Mouse (Mus musculus) heart, adult 8-10 months (tissue): ENCODE results near the gene Tsc22d2. TPM values are rescaled to one million over a fixed set of nuclear protein-coding genes. Genes with fewer than 3 reads are reported as not detected.
"Not testable (repeated sequence)": the region's sequence is repeated elsewhere in the genome, so short reads cannot be mapped to it uniquely, and the experiment has no call there.

Experiments used
- DNase-seq: peaks from one replicate; pipeline ENCODE4 v3.0.0; 2022; ENCODE audit warnings: low spot score
- total RNA-seq, 4 experiments: library from RNA; stranded (reverse); gene quantifications; 2 replicates each; pipeline ENCODE4 v1.2.4; 2022

Tsc22d2 gene
- total RNA-seq, 4 experiments from 2014 or later, result 18.5 to 26.6 (median 22.1) TPM

DNA sequence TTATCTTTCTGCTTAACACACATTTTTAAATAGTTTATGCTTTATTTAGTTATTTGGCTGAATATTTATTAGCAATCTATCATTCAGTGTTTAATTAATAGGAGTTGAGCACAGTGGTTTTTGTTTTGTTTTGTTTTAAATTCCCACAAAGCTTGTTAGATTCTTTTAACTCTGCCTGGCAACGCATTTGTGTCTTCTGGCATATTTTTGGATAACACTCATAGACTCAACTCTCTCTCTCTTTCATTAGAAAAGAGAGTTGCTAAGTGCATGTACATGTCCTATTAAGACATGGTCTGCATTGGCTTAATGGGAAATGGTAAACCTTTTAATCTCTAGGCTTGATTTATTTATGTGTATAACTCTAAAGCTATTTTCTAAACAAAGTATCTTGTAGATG, 14.3 kb downstream of the Tsc22d2 start:
- DNase-seq, result no peak

DNA sequence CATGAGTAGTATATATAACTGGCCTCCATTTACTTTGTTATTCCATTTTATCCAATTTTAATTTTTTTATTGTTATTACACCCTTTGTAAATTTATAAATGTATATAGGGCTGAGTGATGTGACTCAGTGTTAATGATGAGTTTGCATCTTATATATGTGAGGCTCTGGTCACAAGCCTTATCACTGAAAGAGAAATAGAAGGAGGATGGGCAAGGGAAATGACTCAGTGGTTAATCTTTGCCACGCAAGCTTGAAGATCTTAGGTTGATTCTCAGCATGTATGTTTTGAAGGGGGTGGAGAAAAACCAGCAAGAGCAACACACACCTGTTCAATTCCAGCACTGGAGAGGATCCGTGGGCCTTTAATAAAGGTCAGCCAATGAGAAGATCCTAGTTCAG, 19.9 kb downstream of the Tsc22d2 start:
- DNase-seq, result no peak

DNA sequence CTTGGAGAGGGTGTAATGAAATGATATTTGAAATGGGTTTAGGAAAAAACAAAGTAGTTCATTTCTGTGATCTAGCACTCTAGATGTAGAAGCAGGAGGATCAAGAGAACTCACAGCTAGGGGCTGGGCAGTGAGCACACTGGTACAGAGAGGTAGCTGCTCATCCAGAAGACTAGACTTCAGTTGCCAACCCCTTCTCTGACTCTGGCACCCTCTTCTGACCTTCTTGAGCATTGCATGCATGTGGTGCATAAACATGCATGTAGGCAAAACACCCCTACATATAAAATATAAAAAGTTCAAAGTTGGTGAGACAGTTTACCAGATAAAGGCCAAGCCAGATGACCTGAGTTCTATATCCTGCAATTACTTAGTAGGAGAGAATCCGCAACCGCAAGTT, 33.7 kb downstream of the Tsc22d2 start:
- no peak for DNase-seq

DNA sequence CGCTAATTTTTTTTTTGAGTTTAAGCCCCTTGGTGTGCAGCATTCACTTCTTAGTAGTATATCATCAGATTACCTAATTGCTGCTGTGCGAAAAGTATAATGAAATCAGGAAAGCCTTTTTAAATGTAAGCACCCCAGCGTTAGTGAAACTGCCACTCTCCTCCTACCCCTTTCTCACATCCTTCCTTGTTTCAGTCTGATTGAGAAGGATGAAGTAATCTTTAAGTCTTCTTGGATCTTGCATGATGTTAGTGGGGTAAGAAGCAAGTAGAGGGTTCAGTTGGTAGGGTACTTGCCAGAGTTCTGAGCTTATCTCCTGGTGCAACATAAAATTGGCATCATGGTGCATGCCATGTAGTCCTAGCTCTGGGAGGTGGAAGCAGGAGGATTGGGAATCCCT, 35.0 kb downstream of the Tsc22d2 start:
- no peak for DNase-seq

- no peak for DNase-seq
Observed at GRCm38 (mm10) chr3:58454414-58455205, 40.1 kb downstream of the Tsc22d2 start.

DNA sequence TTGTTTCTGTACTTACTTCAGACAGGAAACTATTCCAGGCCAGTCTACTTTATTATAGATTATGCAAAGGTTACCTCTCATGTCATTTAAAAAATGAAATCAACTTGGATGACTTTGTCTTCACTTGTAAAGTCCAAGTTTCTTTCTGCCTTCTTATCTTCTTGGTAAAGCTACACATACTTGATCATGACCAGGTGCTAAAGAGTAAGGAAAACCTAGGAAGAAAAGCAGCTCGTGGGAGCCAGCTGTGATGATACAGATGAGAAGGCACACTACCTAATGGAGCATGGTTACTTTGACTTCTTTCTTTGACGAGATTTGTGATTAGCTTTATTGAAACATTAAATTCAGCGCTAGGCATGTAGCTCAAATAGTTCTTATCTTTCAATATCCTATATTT, 40.7 kb downstream of the Tsc22d2 start:
- DNase-seq, result no peak

- peak; percentile 16 for DNase-seq
Observed at GRCm38 (mm10) chr3:58469655-58470437, 55.3 kb downstream of the Tsc22d2 start.

GRCm38 (mm10) chr3:58475298-58475697, 60.8 kb downstream of the Tsc22d2 start:
- DNase-seq, result not testable (repeated sequence)

DNA sequence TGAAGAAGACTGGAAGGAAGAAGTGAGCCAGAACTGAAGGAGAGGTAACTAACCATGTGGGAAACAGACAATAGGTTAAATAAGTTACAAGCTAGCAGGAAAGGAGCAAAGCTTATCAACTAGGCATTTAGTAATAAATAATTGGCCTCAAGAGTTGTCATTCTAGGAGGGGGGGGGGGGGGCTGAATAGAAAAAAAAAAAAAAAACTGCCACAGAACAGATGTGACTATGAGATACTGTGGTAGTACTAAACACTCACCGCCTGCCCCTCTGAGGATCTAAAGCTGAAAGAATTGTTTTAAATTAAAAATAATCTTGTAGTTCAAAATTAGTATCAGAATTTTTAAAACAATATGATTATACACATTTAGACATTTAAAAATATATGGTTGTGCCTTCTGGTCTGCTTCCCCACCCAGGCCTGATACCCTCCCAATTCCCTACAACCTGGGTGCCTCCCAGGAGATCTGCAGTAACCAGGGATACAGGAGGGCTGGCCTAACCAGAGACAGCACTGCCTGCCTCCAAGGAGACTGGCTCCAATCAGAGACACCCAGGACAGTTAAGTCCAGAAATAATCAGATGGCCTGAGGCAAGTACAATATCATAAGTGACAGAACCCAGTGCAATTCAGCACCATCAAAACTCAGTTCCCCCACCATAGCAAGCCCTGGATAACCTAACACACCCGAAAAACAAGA, 64.4 kb downstream of the Tsc22d2 start:
- DNase-seq, result no peak

GRCm38 (mm10) chr3:58485883-58486282, 71.4 kb downstream of the Tsc22d2 start:
- no peak for DNase-seq

GRCm38 (mm10) chr3:58487121-58487520, 72.6 kb downstream of the Tsc22d2 start:
- no peak for DNase-seq

GRCm38 (mm10) chr3:58487999-58488775, 73.7 kb downstream of the Tsc22d2 start:
- DNase-seq, result no peak

- peak; percentile 26 for DNase-seq
Observed at GRCm38 (mm10) chr3:58490787-58491186, 76.3 kb downstream of the Tsc22d2 start.

- no peak for DNase-seq
Observed at GRCm38 (mm10) chr3:58493621-58494020, 79.1 kb downstream of the Tsc22d2 start.

- DNase-seq, result no peak
Observed at GRCm38 (mm10) chr3:58501961-58502360, 87.4 kb downstream of the Tsc22d2 start.

- DNase-seq, result no peak
Observed at GRCm38 (mm10) chr3:58503720-58504333, 89.3 kb downstream of the Tsc22d2 start.

GRCm38 (mm10) chr3:58504676-58505075, 90.2 kb downstream of the Tsc22d2 start:
- no peak for DNase-seq

DNA sequence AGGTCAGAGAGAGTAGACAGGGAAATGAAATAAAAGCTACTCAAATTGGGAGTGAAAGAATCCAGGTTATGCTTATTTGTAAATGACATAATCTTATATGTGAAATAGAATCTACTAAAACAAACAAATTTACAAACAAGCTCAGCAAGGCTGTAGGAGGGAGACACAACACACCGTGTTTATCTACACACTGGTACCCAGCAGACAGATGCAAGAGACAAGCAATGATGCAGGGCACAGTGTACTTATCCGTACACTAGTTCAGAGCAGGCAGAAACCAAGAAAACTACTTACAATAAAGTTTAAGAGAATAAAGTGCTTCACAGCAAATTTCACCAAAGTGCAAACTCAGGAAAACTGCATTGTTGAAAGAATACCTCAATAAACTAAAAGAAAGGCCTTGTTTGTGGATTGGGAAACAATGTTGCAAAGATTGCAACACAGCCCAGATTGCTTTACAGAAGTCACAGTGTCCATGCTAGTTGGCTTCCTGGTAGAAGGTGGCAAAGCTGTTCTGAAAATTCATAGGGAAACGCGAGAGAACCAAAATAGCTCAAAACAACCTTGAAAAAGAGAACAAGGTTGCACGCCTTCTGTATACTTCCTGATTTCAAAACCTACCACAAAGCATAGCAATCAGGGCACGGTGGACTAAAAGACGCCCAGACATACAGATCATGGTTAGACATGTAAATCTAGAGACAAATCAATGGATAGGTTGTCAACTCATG, 93.7 kb downstream of the Tsc22d2 start:
- no peak for DNase-seq

- DNase-seq, result no peak
Observed at GRCm38 (mm10) chr3:58511581-58511980, 97.1 kb downstream of the Tsc22d2 start.

GRCm38 (mm10) chr3:58512740-58513139, 98.2 kb downstream of the Tsc22d2 start:
- DNase-seq, result no peak
